Mouse (Mus musculus) layer of hippocampus, adult 8-10 months (tissue): ENCODE results near the gene Tnfaip6. TPM values are rescaled to one million over a fixed set of nuclear protein-coding genes. Genes with fewer than 3 reads are reported as not detected.

Experiments
- DNase-seq, 2 experiments: peaks; one replicate each; pipeline ENCODE4 v3.0.0; 2022; ENCODE audit warnings: low spot score in 2 of 2
- total RNA-seq, 4 experiments: library from RNA; stranded (reverse); gene quantifications; 2 replicates each; pipeline ENCODE4 v1.2.4; 2022

Tnfaip6 gene
- total RNA-seq, 4 experiments from 2014 or later, result 9.5 to 13.3 (median 10.1) TPM

- no peak for DNase-seq
Measured at GRCm38 (mm10) chr2:52052335-52052734, 14.5 kb downstream of the Tnfaip6 start.

- DNase-seq, result no peak
Measured at GRCm38 (mm10) chr2:52053502-52053901, 15.7 kb downstream of the Tnfaip6 start.

- DNase-seq, result no peak
Measured at GRCm38 (mm10) chr2:52055616-52056015, 17.8 kb downstream of the Tnfaip6 start.

GRCm38 (mm10) chr2:52057099-52057498, 19.3 kb downstream of the Tnfaip6 start:
- DNase-seq, result no peak

GRCm38 (mm10) chr2:52057681-52058080, 19.9 kb downstream of the Tnfaip6 start:
- no peak for DNase-seq

- no peak for DNase-seq
Measured at GRCm38 (mm10) chr2:52068641-52069040, 30.8 kb downstream of the Tnfaip6 start.

GRCm38 (mm10) chr2:52070816-52071215, 33.0 kb downstream of the Tnfaip6 start:
- no peak for DNase-seq

GRCm38 (mm10) chr2:52071241-52071991, 33.6 kb downstream of the Tnfaip6 start:
- no peak for DNase-seq

- no peak for DNase-seq
Measured at GRCm38 (mm10) chr2:52072065-52072490, 34.3 kb downstream of the Tnfaip6 start.

- DNase-seq, result peak; percentile 48 to 70
Measured at GRCm38 (mm10) chr2:52072491-52073140, 34.8 kb downstream of the Tnfaip6 start, which contains the start of gene Rif1. Gene Rif1 (plus strand): TSS chr2:52072832.

GRCm38 (mm10) chr2:52073141-52073904, 35.5 kb downstream of the Tnfaip6 start:
- peak in 1 of 2 experiments; percentile 21 for DNase-seq

- no peak for DNase-seq
Measured at GRCm38 (mm10) chr2:52078666-52079065, 40.9 kb downstream of the Tnfaip6 start.

GRCm38 (mm10) chr2:52084013-52084412, 46.2 kb downstream of the Tnfaip6 start:
- DNase-seq, result no peak

GRCm38 (mm10) chr2:52084571-52084970, 46.8 kb downstream of the Tnfaip6 start:
- no peak for DNase-seq

Other genes starting within 250 kb of the Tnfaip6 start
- 10 to 100 TPM; 17.6 to 24.4 (median 22.5) TPM for gene Rbm43, start 102.8 kb upstream of the Tnfaip6 start, total RNA-seq
- 1 to 10 TPM; 2.7 to 4.8 (median 4.1) TPM for gene Nmi, start 64.5 kb upstream of the Tnfaip6 start, total RNA-seq
- 10 to 100 TPM; 24.3 to 27.6 (median 25.1) TPM for gene Rif1, start 34.8 kb downstream of the Tnfaip6 start, total RNA-seq